Mouse (Mus musculus): ENCODE results near the gene Tacc2. TPM values are rescaled to one million over a fixed set of nuclear protein-coding genes. Genes with fewer than 3 reads are reported as not detected.
"Not testable (repeated sequence)": the region's sequence is repeated elsewhere in the genome, so short reads cannot be mapped to it uniquely, and the experiment has no call there.

Gene Tacc2
- polyA plus RNA-seq, 1 experiment from 2014 or later: 69.4 TPM

- no peak overlapping the region for H3K4me2 ChIP-seq (replicated peaks)
- no peaks in the 10 kb centered on the region for H3K9me3 ChIP-seq (replicated peaks)
- H3K27me3 ChIP-seq: no peaks in the 10 kb centered on the region
- WGBS: 64% methylated on average over 4 of the region's 4 CpGs
- H3K4me3 ChIP-seq: no peak overlapping the region
- H3K36me3 ChIP-seq: no peaks in the 10 kb centered on the region
- H3K4me1 ChIP-seq: peaks cover 10% of the 10 kb centered on the region
- no peak for ATAC-seq (ENCODE audit: low FRiP score)
- no peak overlapping the region for H3K9ac ChIP-seq
- no peak overlapping the region for H3K27ac ChIP-seq
These were observed 85.6 kb downstream of the Tacc2 start for GRCm38 (mm10) chr7:130662869-130663268.

GRCm38 (mm10) chr7:130664037-130664436 is 86.8 kb downstream of the Tacc2 start:
- no peak overlapping the region for H3K27ac ChIP-seq
- H3K36me3 ChIP-seq: no peaks in the 10 kb centered on the region
- no peak overlapping the region for H3K9ac ChIP-seq
- H3K9me3 ChIP-seq (replicated peaks): no peaks in the 10 kb centered on the region
- ATAC-seq (ENCODE audit: low FRiP score): no peak
- H3K4me1 ChIP-seq: peaks cover 19% of the 10 kb centered on the region
- no peaks in the 10 kb centered on the region for H3K27me3 ChIP-seq
- H3K4me3 ChIP-seq: no peak overlapping the region
- 96% methylated on average over 5 of the region's 5 CpGs for WGBS
- no peak overlapping the region for H3K4me2 ChIP-seq (replicated peaks)

- no peak for ATAC-seq (ENCODE audit: low FRiP score)
- no peak overlapping the region for H3K4me2 ChIP-seq (replicated peaks)
- H3K4me3 ChIP-seq: no peak overlapping the region
- no peak overlapping the region for H3K27ac ChIP-seq
- no peaks in the 10 kb centered on the region for H3K36me3 ChIP-seq
- H3K27me3 ChIP-seq: no peaks in the 10 kb centered on the region
- no peak overlapping the region for H3K9ac ChIP-seq
- H3K9me3 ChIP-seq (replicated peaks): no peaks in the 10 kb centered on the region
- 91% methylated on average over 5 of the region's 5 CpGs for WGBS
- peaks cover 25% of the 10 kb centered on the region for H3K4me1 ChIP-seq
These were observed 87.4 kb downstream of the Tacc2 start for GRCm38 (mm10) chr7:130664629-130665028.

DNA sequence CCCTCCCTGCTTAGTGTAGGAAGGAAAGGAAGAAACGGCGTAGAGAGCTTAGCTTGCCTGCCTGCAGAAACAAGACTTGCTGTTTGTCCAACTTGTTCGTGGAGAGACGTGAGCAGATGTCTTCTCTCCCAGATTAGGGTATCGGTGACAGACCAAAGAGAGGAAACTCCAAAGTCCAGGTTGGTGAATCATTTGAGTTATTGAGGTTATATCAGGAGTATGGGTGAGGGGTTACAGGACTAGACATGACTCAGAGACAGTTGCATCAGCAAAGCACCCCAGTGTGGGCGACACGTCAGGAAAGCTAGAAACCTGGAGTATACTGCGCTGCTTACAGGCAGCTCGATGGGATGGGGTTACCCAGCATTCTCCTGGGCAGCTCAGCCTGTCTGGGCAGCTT is 88.1 kb downstream of the Tacc2 start:
- Histone ChIP-seq H3K4me2 (replicated peaks) (no peak overlapping the region), H3K36me3 (no peaks in the 10 kb centered on the region), H3K27ac (no peak overlapping the region), H3K4me3 (no peak overlapping the region), H3K9me3 (replicated peaks) (no peaks in the 10 kb centered on the region), H3K4me1 (peaks cover 30% of the 10 kb centered on the region), H3K9ac (no peak overlapping the region), H3K27me3 (no peaks in the 10 kb centered on the region)
- ATAC-seq (ENCODE audit: low FRiP score): no peak
- 95% methylated on average over 9 of the region's 9 CpGs for WGBS

DNA sequence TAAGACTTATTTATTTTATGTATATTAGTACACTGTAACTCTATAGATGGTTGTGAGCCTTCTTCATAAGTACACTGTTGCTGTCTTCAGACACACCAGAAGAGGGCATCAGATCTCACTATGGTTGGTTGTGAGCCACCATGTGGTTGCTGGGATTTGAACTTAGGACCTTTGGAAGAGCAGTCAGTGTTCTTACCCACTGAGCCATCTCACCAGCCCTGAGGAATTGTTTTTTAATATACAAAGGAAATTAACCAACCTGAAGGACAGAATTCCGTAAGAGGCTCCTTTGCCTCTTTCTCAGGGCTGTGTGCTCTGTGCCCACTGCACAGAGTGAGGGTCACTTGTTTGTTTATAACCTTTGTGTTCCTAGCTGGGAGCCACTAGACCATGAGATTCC is 90.8 kb downstream of the Tacc2 start:
- not testable (repeated sequence) for H3K9me3 ChIP-seq (replicated peaks); ATAC-seq (ENCODE audit: low FRiP score); H3K36me3 ChIP-seq; H3K27me3 ChIP-seq; H3K9ac ChIP-seq; H3K4me3 ChIP-seq; H3K4me2 ChIP-seq (replicated peaks)
- WGBS: 44% methylated on average over 1 of the region's 1 CpGs
- Histone ChIP-seq H3K4me1 (peaks cover 35% of the 10 kb centered on the region), H3K27ac (peak overlapping the region; percentile 89; the same call in 1 of the 2 replicates)

- Histone ChIP-seq H3K4me3 (no peak overlapping the region), H3K27ac (peak overlapping the region; percentile 89), H3K9ac (0 out of 2 replicates have a peak overlapping the region, but pooled peaks have one; percentile 2), H3K9me3 (replicated peaks) (no peaks in the 10 kb centered on the region), H3K36me3 (no peaks in the 10 kb centered on the region), H3K27me3 (no peaks in the 10 kb centered on the region), H3K4me2 (replicated peaks) (no peak overlapping the region), H3K4me1 (peaks cover 41% of the 10 kb centered on the region)
- peak; percentile 31 for ATAC-seq (ENCODE audit: low FRiP score)
- WGBS: 55% methylated on average over 7 of the region's 7 CpGs
These were observed 91.6 kb downstream of the Tacc2 start for GRCm38 (mm10) chr7:130668729-130669281.

DNA sequence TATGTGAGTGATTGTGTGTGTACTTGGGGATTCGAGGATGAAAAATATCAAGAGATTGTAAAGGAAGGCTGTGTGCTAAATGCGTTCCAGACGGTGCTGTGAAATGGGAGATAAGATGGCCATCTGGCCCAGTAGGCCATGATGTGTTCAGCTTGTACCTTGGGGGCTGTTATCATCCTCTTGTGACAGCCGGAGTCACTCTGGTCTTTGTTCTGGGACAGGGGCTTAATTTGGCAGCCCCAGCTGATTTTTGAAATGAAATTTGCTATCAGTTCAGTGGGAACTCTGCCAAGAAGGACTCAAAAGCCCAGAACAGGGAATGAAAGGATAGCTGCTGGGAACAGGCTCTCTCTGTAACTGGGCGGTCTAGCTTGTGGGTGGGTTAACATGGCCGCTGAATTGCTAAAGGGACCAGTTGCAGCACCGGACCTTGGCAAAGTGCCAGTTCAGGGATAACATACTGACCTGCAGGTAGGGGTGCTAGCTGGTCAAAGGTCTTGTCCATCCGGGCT is 92.2 kb downstream of the Tacc2 start:
- no peak overlapping the region for H3K4me3 ChIP-seq
- 40% methylated on average over 8 of the region's 8 CpGs for WGBS
- peak; percentile 66 for ATAC-seq (ENCODE audit: low FRiP score)
- no peaks in the 10 kb centered on the region for H3K9me3 ChIP-seq (replicated peaks)
- H3K36me3 ChIP-seq: no peaks in the 10 kb centered on the region
- H3K27me3 ChIP-seq: no peaks in the 10 kb centered on the region
- peaks cover 42% of the 10 kb centered on the region for H3K4me1 ChIP-seq
- no peak overlapping the region for H3K9ac ChIP-seq
- H3K4me2 ChIP-seq (replicated peaks): no peak overlapping the region
- peak overlapping the region; percentile 89 for H3K27ac ChIP-seq

- Histone ChIP-seq H3K27ac (peak overlapping the region; percentile 89), H3K4me3 (no peak overlapping the region), H3K36me3 (no peaks in the 10 kb centered on the region), H3K27me3 (no peaks in the 10 kb centered on the region), H3K9me3 (replicated peaks) (no peaks in the 10 kb centered on the region), H3K9ac (no peak overlapping the region; the same call in 1 of the 2 replicates), H3K4me2 (replicated peaks) (no peak overlapping the region), H3K4me1 (peaks cover 46% of the 10 kb centered on the region)
- ATAC-seq (ENCODE audit: low FRiP score): no peak
- 76% methylated on average over 4 of the region's 4 CpGs for WGBS
These were observed 93.1 kb downstream of the Tacc2 start for GRCm38 (mm10) chr7:130670358-130670757.

- no peak for ATAC-seq (ENCODE audit: low FRiP score)
- Histone ChIP-seq H3K9ac (no peak overlapping the region), H3K27ac (0 out of 2 replicates have a peak overlapping the region, but pooled peaks have one; percentile 23), H3K9me3 (replicated peaks) (no peaks in the 10 kb centered on the region), H3K27me3 (no peaks in the 10 kb centered on the region), H3K4me1 (peaks cover 46% of the 10 kb centered on the region), H3K4me3 (no peak overlapping the region), H3K4me2 (replicated peaks) (no peak overlapping the region), H3K36me3 (no peaks in the 10 kb centered on the region)
- WGBS: 55% methylated on average over 6 of the region's 6 CpGs
These were observed 94.1 kb downstream of the Tacc2 start for GRCm38 (mm10) chr7:130671301-130671700.

DNA sequence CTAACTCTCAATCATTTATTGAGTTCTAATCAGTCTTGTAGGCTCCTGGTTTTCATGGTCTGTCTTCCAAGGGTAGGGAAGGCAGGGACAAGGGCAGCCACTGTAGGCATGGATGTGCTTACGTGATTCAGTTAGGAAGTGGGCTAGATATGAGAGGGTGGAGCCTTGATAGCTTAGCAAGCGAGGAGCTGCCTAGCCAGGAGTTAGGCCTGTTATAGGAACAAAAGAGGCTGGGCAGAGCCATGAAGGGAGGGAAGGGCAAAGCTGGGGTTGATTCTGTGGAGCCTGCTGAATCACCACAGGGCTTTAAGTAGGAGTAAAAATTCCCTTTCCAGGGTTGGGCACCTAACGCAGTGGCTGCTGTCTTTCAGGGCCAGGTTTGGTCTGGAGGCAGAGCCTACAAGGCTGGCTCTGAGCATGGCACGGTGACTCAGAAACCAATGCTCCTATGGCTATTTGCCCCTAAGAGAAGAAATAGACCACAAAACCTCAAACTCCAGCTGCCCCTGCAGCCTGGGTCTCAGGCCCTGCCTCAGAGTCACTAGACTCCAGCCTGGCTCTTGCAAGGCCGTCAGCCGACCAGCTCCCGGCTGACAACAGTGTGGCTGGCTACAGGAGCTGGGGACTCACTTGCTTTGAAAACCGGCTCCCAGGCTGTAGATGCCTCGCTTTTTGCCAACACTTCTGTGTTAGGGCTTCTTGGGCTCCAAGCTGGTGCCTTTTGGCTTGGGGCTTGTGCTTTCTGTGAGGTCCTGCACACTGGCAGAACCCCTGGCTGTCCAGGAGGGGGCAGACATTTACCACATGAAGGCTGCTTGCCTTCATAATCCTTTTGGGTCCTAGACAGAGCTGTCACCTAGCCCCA is 96.2 kb downstream of the Tacc2 start:
- Histone ChIP-seq H3K4me2 (replicated peaks) (no peak overlapping the region), H3K9me3 (replicated peaks) (no peaks in the 10 kb centered on the region), H3K9ac (no peak overlapping the region), H3K27ac (no peak overlapping the region; the same call in 1 of the 2 replicates), H3K4me3 (no peak overlapping the region), H3K36me3 (no peaks in the 10 kb centered on the region), H3K4me1 (peaks cover 57% of the 10 kb centered on the region), H3K27me3 (no peaks in the 10 kb centered on the region)
- ATAC-seq (ENCODE audit: low FRiP score): 0 out of 2 replicates have a peak, but pooled peaks have one; percentile 36
- 73% methylated on average over 9 of the region's 9 CpGs for WGBS

DNA sequence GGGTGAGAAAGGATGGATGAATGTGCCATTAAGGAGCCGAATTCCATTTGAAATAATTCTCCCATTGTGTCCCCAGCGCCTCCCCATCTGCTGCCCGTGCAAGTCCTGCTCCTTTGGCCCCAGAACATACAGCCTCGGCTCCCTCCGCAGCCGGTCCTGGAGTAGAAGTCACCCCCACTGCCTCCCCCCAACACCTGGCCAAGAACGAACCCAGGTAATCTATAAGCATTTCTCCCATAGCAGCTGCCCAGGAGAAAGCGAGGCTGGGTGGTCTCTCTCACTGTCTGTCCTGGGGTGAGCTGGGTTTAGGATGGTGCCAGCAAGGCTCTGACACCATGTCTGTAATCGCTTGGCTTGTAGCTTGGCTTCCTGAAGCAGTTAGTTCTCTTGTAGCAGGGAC is 97.3 kb downstream of the Tacc2 start:
- Histone ChIP-seq H3K4me1 (peaks cover 46% of the 10 kb centered on the region), H3K9ac (no peak overlapping the region), H3K27me3 (no peaks in the 10 kb centered on the region), H3K27ac (no peak overlapping the region), H3K4me3 (no peak overlapping the region), H3K4me2 (replicated peaks) (no peak overlapping the region), H3K36me3 (no peaks in the 10 kb centered on the region), H3K9me3 (replicated peaks) (no peaks in the 10 kb centered on the region)
- WGBS: 69% methylated on average over 9 of the region's 9 CpGs
- ATAC-seq (ENCODE audit: low FRiP score): no peak

GRCm38 (mm10) chr7:130676885-130677540 is 99.8 kb downstream of the Tacc2 start:
- Histone ChIP-seq H3K4me3 (no peak overlapping the region), H3K27me3 (no peaks in the 10 kb centered on the region), H3K9me3 (replicated peaks) (no peaks in the 10 kb centered on the region), H3K27ac (peak overlapping the region; percentile 74), H3K4me1 (peaks cover 31% of the 10 kb centered on the region), H3K4me2 (replicated peaks) (no peak overlapping the region), H3K9ac (no peak overlapping the region), H3K36me3 (no peaks in the 10 kb centered on the region)
- WGBS: 58% methylated on average over 11 of the region's 11 CpGs
- ATAC-seq (ENCODE audit: low FRiP score): peak; percentile 75

Measured in hindbrain, embryonic 12.5 days (tissue).